9 mouse cellular contexts compared by ENCODE assay signal in the genomic region with DNA sequence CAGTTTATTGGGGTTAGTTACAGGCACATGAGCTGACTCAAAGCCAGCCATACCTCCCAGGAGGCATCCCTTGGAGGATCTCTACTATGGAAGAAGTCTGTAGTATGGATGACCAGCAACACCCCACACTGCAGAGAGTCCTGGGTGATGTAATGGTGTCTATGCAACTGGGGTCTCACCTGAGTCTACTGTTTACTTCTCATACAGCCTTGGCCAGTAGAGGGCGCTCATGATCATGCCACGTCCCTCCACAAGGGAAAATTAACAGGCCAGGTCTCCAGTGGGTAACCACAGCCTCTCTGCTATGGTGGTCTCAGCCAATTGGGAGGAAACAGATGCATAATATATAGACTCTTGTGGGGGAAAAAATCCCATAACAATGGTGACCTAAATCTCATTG.
DNase-seq lines count a peak whose midpoint lies in the region; ATAC-seq lines count a peak whose summit lies in the region.
"Had no signal": no experiment of that assay in that cellular context is flagged by ENCODE, and none has a peak within 500 bp of the region (broad histone marks: within the 10 kb centered on the region; RNA-seq: fewer than 3 reads in every experiment).

No protein-coding gene starts in this region.

- WGBS in forebrain, embryonic 11.5 days = 21% methylated on average over 2 of the region's 2 CpGs
- 14% methylated on average over 2 of the region's 2 CpGs for WGBS in forebrain, embryonic 12.5 days
- WGBS in midbrain, embryonic 10.5 days = 15% methylated on average over 2 of the region's 2 CpGs
- WGBS in midbrain, embryonic 16.5 days = 17% methylated on average over 2 of the region's 2 CpGs
- WGBS in neural tube, embryonic 11.5 days = 25% methylated on average over 2 of the region's 2 CpGs

- peak; percentile 64 for DNase-seq in forebrain, embryonic 11.5 days (ENCODE audit: low spot score)
- DNase-seq in midbrain, embryonic 10.5 days (ENCODE audit: low spot score) = peak; percentile 27
- peak; percentile 23 for DNase-seq in c-Kit-positive CD71-positive TER-119-positive erythroid progenitor cells, embryonic 14.5 days (ENCODE audit: low spot score)
- DNase-seq in layer of hippocampus, postnatal 14 days (ENCODE audit: low spot score in 2 of 2) = peak; percentile 9 to 32
- DNase-seq in neural tube, embryonic 11.5 days (ENCODE audit: low spot score) = peak; percentile 41

- no peaks in the 10 kb centered on the region for H3K4me1 ChIP-seq in forebrain, embryonic 11.5 days (replicated peaks; ENCODE audit: control insufficient read depth, insufficient read depth, low read length)
- H3K4me1 ChIP-seq in forebrain, embryonic 12.5 days = peaks cover 7% of the 10 kb centered on the region
- peaks cover 12% of the 10 kb centered on the region for H3K4me1 ChIP-seq in midbrain, embryonic 10.5 days
- H3K4me1 ChIP-seq in midbrain, embryonic 16.5 days (ENCODE audit: control insufficient read depth, insufficient read depth, low read length) = peaks cover 6% of the 10 kb centered on the region; the same call in 1 of the 2 replicates
- H3K4me1 ChIP-seq in neural tube, embryonic 11.5 days (ENCODE audit: control insufficient read depth, insufficient read depth, low read length) = no peaks in the 10 kb centered on the region

- H3K4me3 ChIP-seq in forebrain, embryonic 11.5 days (ENCODE audit: low read depth, low read length) = no peak overlapping the region
- H3K4me3 ChIP-seq in forebrain, embryonic 12.5 days (replicated peaks) = no peak overlapping the region
- H3K4me3 ChIP-seq in midbrain, embryonic 10.5 days = no peak overlapping the region
- H3K4me3 ChIP-seq in midbrain, embryonic 16.5 days (ENCODE audit: low read depth, low read length) = no peak overlapping the region
- no peak overlapping the region for H3K4me3 ChIP-seq in neural tube, embryonic 11.5 days (ENCODE audit: low read depth, low read length)

- no peaks in the 10 kb centered on the region for H3K36me3 ChIP-seq in forebrain, embryonic 11.5 days (ENCODE audit: control insufficient read depth, insufficient read depth, low read length)
- H3K36me3 ChIP-seq in forebrain, embryonic 12.5 days (replicated peaks) = no peaks in the 10 kb centered on the region
- no peaks in the 10 kb centered on the region for H3K36me3 ChIP-seq in midbrain, embryonic 10.5 days
- H3K36me3 ChIP-seq in midbrain, embryonic 16.5 days (ENCODE audit: control insufficient read depth, insufficient read depth, low read length) = no peaks in the 10 kb centered on the region
- no peaks in the 10 kb centered on the region for H3K36me3 ChIP-seq in neural tube, embryonic 11.5 days (ENCODE audit: control insufficient read depth, insufficient read depth, low read length)

- no peak overlapping the region for H3K27ac ChIP-seq in forebrain, embryonic 11.5 days (ENCODE audit: low read depth, low read length)
- no peak overlapping the region for H3K27ac ChIP-seq in forebrain, embryonic 12.5 days
- H3K27ac ChIP-seq in midbrain, embryonic 10.5 days (replicated peaks) = no peak overlapping the region
- no peak overlapping the region for H3K27ac ChIP-seq in midbrain, embryonic 16.5 days (ENCODE audit: low read length)
- no peak overlapping the region for H3K27ac ChIP-seq in neural tube, embryonic 11.5 days (ENCODE audit: low read depth, low read length)

- no peaks in the 10 kb centered on the region for H3K9me3 ChIP-seq in forebrain, embryonic 11.5 days (ENCODE audit: control insufficient read depth, low read length)
- no peaks in the 10 kb centered on the region for H3K9me3 ChIP-seq in forebrain, embryonic 12.5 days
- H3K9me3 ChIP-seq in midbrain, embryonic 10.5 days (replicated peaks) = no peaks in the 10 kb centered on the region
- no peaks in the 10 kb centered on the region for H3K9me3 ChIP-seq in midbrain, embryonic 16.5 days (replicated peaks; ENCODE audit: control insufficient read depth, low read length, poor library complexity, severe bottlenecking)
- no peaks in the 10 kb centered on the region for H3K9me3 ChIP-seq in neural tube, embryonic 11.5 days (ENCODE audit: control insufficient read depth, low read length)

- ATAC-seq in forebrain, embryonic 11.5 days (replicated peaks; ENCODE audit: low FRiP score) = 0 out of 2 replicates have a peak, but pooled peaks have one; percentile 33
- ATAC-seq in forebrain, embryonic 12.5 days (ENCODE audit: low FRiP score) = no peak
- ATAC-seq in midbrain, embryonic 16.5 days = no peak
- ATAC-seq in neural tube, embryonic 11.5 days (ENCODE audit: insufficient read depth, low FRiP score, low TSS enrichment) = 0 out of 2 replicates have a peak, but pooled peaks have one; percentile 26
- ATAC-seq in monocyte, adult 5-6 weeks (replicated peaks; ENCODE audit: insufficient number of reproducible peaks, low FRiP score, low TSS enrichment, poor library complexity, severe bottlenecking) = no peak
- ATAC-seq: Patski had no signal

- no peak overlapping the region for H3K9ac ChIP-seq in forebrain, embryonic 11.5 days (ENCODE audit: low read length)
- no peak overlapping the region for H3K9ac ChIP-seq in forebrain, embryonic 12.5 days
- H3K9ac ChIP-seq in midbrain, embryonic 16.5 days (ENCODE audit: low read depth, low read length) = no peak overlapping the region
- H3K9ac ChIP-seq in neural tube, embryonic 11.5 days (ENCODE audit: low read length) = no peak overlapping the region

- no peak overlapping the region for H3K4me2 ChIP-seq in forebrain, embryonic 11.5 days (ENCODE audit: low read depth, low read length, severe bottlenecking)
- H3K4me2 ChIP-seq in forebrain, embryonic 12.5 days = no peak overlapping the region
- no peak overlapping the region for H3K4me2 ChIP-seq in midbrain, embryonic 16.5 days (ENCODE audit: low read length)
- H3K4me2 ChIP-seq in neural tube, embryonic 11.5 days (ENCODE audit: low read depth) = no peak overlapping the region

- H3K27me3 ChIP-seq in forebrain, embryonic 11.5 days (ENCODE audit: control insufficient read depth, insufficient read depth, low read length) = no peaks in the 10 kb centered on the region
- no peaks in the 10 kb centered on the region for H3K27me3 ChIP-seq in forebrain, embryonic 12.5 days
- H3K27me3 ChIP-seq in midbrain, embryonic 10.5 days (ENCODE audit: low read depth, poor library complexity, severe bottlenecking) = no peaks in the 10 kb centered on the region
- H3K27me3 ChIP-seq in midbrain, embryonic 16.5 days (ENCODE audit: control insufficient read depth, insufficient read depth, low read depth, low read length) = no peaks in the 10 kb centered on the region
- H3K27me3 ChIP-seq in neural tube, embryonic 11.5 days (ENCODE audit: control insufficient read depth, insufficient read depth, low read length) = no peaks in the 10 kb centered on the region

Comparison
In these comparisons a context has a peak if more than half of its experiments do, and no peak if none do; other contexts are left out.
1. ATAC-seq: peak in forebrain, embryonic 11.5 days (single experiment) and neural tube, embryonic 11.5 days (single experiment); none in forebrain, embryonic 12.5 days (single experiment), midbrain, embryonic 16.5 days (single experiment) and monocyte, adult 5-6 weeks (single experiment).
2. Peak in every context shown above with its lines, with median percentiles within 50 percentile points of each other: DNase-seq.